Mouse (Mus musculus) forebrain, embryonic 16.5 days (tissue): Measurements from ENCODE around the gene Hmgb1. TPM values are rescaled to one million over a fixed set of nuclear protein-coding genes. Genes with fewer than 3 reads are reported as not detected.

Experiments
- ATAC-seq: fragments of 200-750 bp; cut with Nextera tagmentation; 2 replicates; pipeline ENCODE4 v1.8.0; 2017; ENCODE audit warnings: mild to moderate bottlenecking, moderate library complexity
- H3K27ac ChIP-seq: fragments of 300-500 bp; sonication (generic); 2 replicates; pipeline ENCODE4 v1.5.1; 2014; ENCODE audit warnings: low read length, control low read depth
- H3K27me3 ChIP-seq: fragments of 300-500 bp; sonication (generic); replicated peaks from 2 replicates; pipeline ENCODE4 v1.6.1; 2014; ENCODE audit warnings: low read length; ENCODE audit not compliant: control insufficient read depth, insufficient read depth
- H3K36me3 ChIP-seq: fragments of 300-500 bp; sonication (generic); 2 replicates; pipeline ENCODE4 v1.6.1; 2014; ENCODE audit not compliant: control insufficient read depth, insufficient read depth
- H3K4me1 ChIP-seq: fragments of 300-500 bp; sonication (generic); replicated peaks from 2 replicates; pipeline ENCODE4 v1.6.1; 2014; ENCODE audit warnings: low read length; ENCODE audit not compliant: control insufficient read depth, insufficient read depth
- H3K4me2 ChIP-seq: fragments of 300-500 bp; sonication (generic); 2 replicates; pipeline ENCODE4 v1.6.1; 2014; ENCODE audit warnings: mild to moderate bottlenecking, low read length, control low read depth
- H3K4me3 ChIP-seq: fragments of 300-500 bp; sonication (generic); replicated peaks from 2 replicates; pipeline ENCODE4 v1.5.1; 2014; ENCODE audit warnings: mild to moderate bottlenecking, low read length, control low read depth
- H3K9ac ChIP-seq: fragments of 300-500 bp; sonication (generic); replicated peaks from 2 replicates; pipeline ENCODE4 v1.6.1; 2014; ENCODE audit warnings: low read depth, low read length, control low read depth
- H3K9me3 ChIP-seq: fragments of 300-500 bp; sonication (generic); 2 replicates; pipeline ENCODE4 v1.6.1; 2016; ENCODE audit warnings: low read length; ENCODE audit not compliant: control insufficient read depth
- WGBS: fragments of 180-500 bp; shearing (Covaris S2); extraction: QIAGEN DNeasy Blood & Tissue Kit; methylation state at CpG from one replicate; pipeline ENCODE4 v1.1.7; 2014; 5-methylcytosine and 5-hydroxymethylcytosine counted together
- polyA plus RNA-seq: library from polyadenylated mRNA; unstranded; fragments of >200 nt; fragmentation: Nextera tagmentation; extraction: Ambion mirVana; gene quantifications from 2 replicates; pipeline ENCODE4 v1.2.1, GENCODE M21; 2015

Gene Hmgb1
- polyA plus RNA-seq, 1 experiment from 2014 or later = 1,084 TPM

- no peaks in the 10 kb centered on the region for H3K36me3 ChIP-seq
- H3K27ac ChIP-seq = no peak overlapping the region
- peaks cover 3% of the 10 kb centered on the region; the same call in 1 of the 2 replicates for H3K4me1 ChIP-seq
- H3K27me3 ChIP-seq = no peaks in the 10 kb centered on the region
- peak overlapping the region; percentile 7; the same call in 1 of the 2 replicates for H3K4me2 ChIP-seq
- 11% methylated on average over 10 of the region's 10 CpGs for WGBS
- peak; percentile 81 for ATAC-seq
- H3K9ac ChIP-seq = no peak overlapping the region
- H3K4me3 ChIP-seq = no peak overlapping the region
- H3K9me3 ChIP-seq = peaks cover 3% of the 10 kb centered on the region
Measured at GRCm38 (mm10) chr5:149037729-149038128, 146.6 kb downstream of the Hmgb1 start.

GRCm38 (mm10) chr5:149036920-149037319 is 147.4 kb downstream of the Hmgb1 start:
- peaks cover 5% of the 10 kb centered on the region for H3K4me1 ChIP-seq
- no peak overlapping the region for H3K27ac ChIP-seq
- no peak overlapping the region for H3K4me2 ChIP-seq
- H3K4me3 ChIP-seq = no peak overlapping the region
- H3K36me3 ChIP-seq = no peaks in the 10 kb centered on the region
- ATAC-seq = no peak
- H3K9me3 ChIP-seq = peaks cover 3% of the 10 kb centered on the region
- H3K9ac ChIP-seq = no peak overlapping the region
- WGBS = 96% methylated on average over 3 of the region's 3 CpGs
- no peaks in the 10 kb centered on the region for H3K27me3 ChIP-seq

- no peak overlapping the region for H3K9ac ChIP-seq
- no peak overlapping the region for H3K4me3 ChIP-seq
- H3K9me3 ChIP-seq = no peaks in the 10 kb centered on the region
- H3K36me3 ChIP-seq = no peaks in the 10 kb centered on the region
- ATAC-seq = no peak
- H3K27ac ChIP-seq = no peak overlapping the region
- peaks cover 14% of the 10 kb centered on the region for H3K4me1 ChIP-seq
- WGBS = 96% methylated on average over 4 of the region's 4 CpGs
- H3K27me3 ChIP-seq = no peaks in the 10 kb centered on the region
- H3K4me2 ChIP-seq = no peak overlapping the region
Measured at GRCm38 (mm10) chr5:149032438-149032837, 151.9 kb downstream of the Hmgb1 start.

GRCm38 (mm10) chr5:149031199-149031750 is 153.0 kb downstream of the Hmgb1 start:
- ATAC-seq = peak; percentile 92
- Histone ChIP-seq H3K4me1 (peaks cover 13% of the 10 kb centered on the region), H3K4me2 (peak overlapping the region; percentile 73), H3K27me3 (no peaks in the 10 kb centered on the region), H3K9ac (peak overlapping the region; percentile 75), H3K4me3 (peak overlapping the region; percentile 41), H3K9me3 (no peaks in the 10 kb centered on the region), H3K36me3 (no peaks in the 10 kb centered on the region), H3K27ac (peak overlapping the region; percentile 82)
- WGBS = 2% methylated on average over 30 of the region's 30 CpGs

GRCm38 (mm10) chr5:149030103-149030502 is 154.2 kb downstream of the Hmgb1 start:
- Histone ChIP-seq H3K4me2 (no peak overlapping the region), H3K27ac (no peak overlapping the region), H3K36me3 (no peaks in the 10 kb centered on the region), H3K4me3 (no peak overlapping the region), H3K4me1 (peaks cover 13% of the 10 kb centered on the region), H3K9ac (no peak overlapping the region), H3K27me3 (no peaks in the 10 kb centered on the region), H3K9me3 (no peaks in the 10 kb centered on the region)
- ATAC-seq = no peak
- 62% methylated on average over 2 of the region's 2 CpGs for WGBS

GRCm38 (mm10) chr5:149028394-149028793 is 155.9 kb downstream of the Hmgb1 start:
- no peak overlapping the region for H3K9ac ChIP-seq
- ATAC-seq = no peak
- WGBS = 75% methylated on average over 5 of the region's 5 CpGs
- H3K4me3 ChIP-seq = no peak overlapping the region
- peaks cover 13% of the 10 kb centered on the region for H3K4me1 ChIP-seq
- no peaks in the 10 kb centered on the region for H3K9me3 ChIP-seq
- H3K27ac ChIP-seq = no peak overlapping the region
- no peaks in the 10 kb centered on the region for H3K36me3 ChIP-seq
- no peaks in the 10 kb centered on the region for H3K27me3 ChIP-seq
- H3K4me2 ChIP-seq = no peak overlapping the region

GRCm38 (mm10) chr5:149027389-149027788 is 156.9 kb downstream of the Hmgb1 start:
- Histone ChIP-seq H3K4me1 (peaks cover 13% of the 10 kb centered on the region), H3K36me3 (no peaks in the 10 kb centered on the region), H3K27me3 (no peaks in the 10 kb centered on the region), H3K27ac (no peak overlapping the region), H3K9ac (no peak overlapping the region), H3K9me3 (no peaks in the 10 kb centered on the region), H3K4me2 (no peak overlapping the region), H3K4me3 (no peak overlapping the region)
- ATAC-seq = no peak
- 83% methylated on average over 8 of the region's 8 CpGs for WGBS

- Histone ChIP-seq H3K36me3 (no peaks in the 10 kb centered on the region), H3K4me1 (no peaks in the 10 kb centered on the region), H3K4me3 (no peak overlapping the region), H3K9ac (no peak overlapping the region), H3K4me2 (no peak overlapping the region), H3K27ac (no peak overlapping the region), H3K9me3 (no peaks in the 10 kb centered on the region), H3K27me3 (no peaks in the 10 kb centered on the region)
- ATAC-seq = no peak
- WGBS = 56% methylated on average over 7 of the region's 7 CpGs
Measured at GRCm38 (mm10) chr5:149021120-149021519, 163.2 kb downstream of the Hmgb1 start.

- 71% methylated on average over 16 of the region's 16 CpGs for WGBS
- H3K4me1 ChIP-seq = peaks cover 4% of the 10 kb centered on the region
- H3K27ac ChIP-seq = no peak overlapping the region
- no peak overlapping the region for H3K4me3 ChIP-seq
- H3K27me3 ChIP-seq = no peaks in the 10 kb centered on the region
- H3K36me3 ChIP-seq = no peaks in the 10 kb centered on the region
- ATAC-seq = no peak
- H3K9ac ChIP-seq = no peak overlapping the region
- no peaks in the 10 kb centered on the region for H3K9me3 ChIP-seq
- H3K4me2 ChIP-seq = no peak overlapping the region
Measured at GRCm38 (mm10) chr5:149020681-149021062, 163.6 kb downstream of the Hmgb1 start.
